Mouse (Mus musculus) right cerebral cortex, postnatal 25 days (tissue): ENCODE data around the gene Fxr2.
"Not testable (repeated sequence)": the region's sequence is repeated elsewhere in the genome, so short reads cannot be mapped to it uniquely, and the experiment has no call there.

Source experiments
- DNase-seq: peaks from one replicate; pipeline ENCODE4 v3.0.0; 2022

Fxr2 gene

DNA sequence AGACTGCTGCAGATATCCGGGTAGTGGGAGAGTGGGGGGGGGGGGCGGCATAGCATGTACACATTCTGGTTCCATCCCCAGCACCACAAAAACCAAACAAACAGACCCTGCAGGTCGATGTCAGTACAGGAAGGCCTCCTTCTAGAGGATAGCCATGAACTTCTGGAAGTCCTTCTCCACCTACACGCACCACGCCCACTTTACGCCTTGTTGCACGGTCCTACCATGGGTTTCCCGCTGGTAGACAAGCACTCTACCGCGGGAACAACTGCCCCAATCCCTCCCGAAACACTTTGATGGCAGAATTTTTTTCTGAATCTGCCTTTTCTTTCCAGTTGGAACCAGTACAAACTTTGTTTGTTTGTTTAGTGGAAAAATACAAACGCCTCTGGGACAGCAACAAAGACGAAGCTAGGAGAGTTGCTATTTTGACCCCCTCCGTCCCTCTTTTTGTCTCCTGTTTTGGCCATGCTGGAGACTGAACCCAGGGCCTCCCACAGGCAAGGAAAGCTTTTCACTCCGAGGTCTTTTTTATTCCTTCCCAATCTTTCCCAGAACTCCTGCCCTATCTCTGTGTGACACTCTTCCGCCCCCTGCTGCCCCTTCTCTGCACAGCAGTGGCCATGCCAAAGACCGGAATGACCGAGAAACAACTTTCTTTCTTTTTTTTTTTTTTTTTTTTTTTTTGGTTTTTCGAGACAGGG is 19.1 kb upstream of the Fxr2 start:
- DNase-seq, result peak; percentile 54

DNA sequence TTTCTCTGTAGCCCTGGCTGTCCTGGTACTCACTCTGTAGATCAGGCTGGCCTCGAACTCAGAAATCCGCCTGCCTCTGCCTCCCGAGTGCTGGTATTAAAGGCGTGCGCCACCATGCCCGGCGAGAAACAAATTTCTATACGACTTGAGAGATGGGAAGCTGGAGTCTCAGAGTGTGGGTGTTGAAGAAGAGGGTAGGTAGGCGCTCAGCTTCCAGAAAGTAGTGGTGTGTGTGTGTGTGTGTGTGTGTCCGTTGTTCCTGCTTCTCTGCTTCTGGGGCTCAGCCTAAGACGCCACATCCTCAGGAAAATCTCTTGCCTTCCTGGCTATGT is 18.6 kb upstream of the Fxr2 start:
- not testable (repeated sequence) for DNase-seq

DNA sequence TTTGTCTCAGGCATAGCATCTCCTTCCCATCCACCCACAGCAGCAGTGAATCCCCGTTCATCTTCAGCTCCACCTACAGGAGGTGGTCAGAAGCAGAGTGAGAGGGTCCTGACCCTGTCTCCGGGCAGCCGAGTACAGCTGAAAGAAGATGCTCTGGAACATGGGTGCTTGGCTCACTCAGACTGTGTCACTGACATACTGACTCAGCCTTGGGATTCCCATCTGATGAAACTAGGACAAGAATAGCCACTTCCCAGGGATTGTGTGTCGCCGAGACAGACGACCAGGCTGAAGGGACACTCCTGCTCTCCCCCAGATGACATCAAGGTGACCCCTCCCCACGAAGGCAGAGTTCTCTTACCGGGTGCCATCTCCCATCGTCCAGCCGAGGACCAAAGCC is 16.0 kb upstream of the Fxr2 start:
- DNase-seq, result no peak

DNA sequence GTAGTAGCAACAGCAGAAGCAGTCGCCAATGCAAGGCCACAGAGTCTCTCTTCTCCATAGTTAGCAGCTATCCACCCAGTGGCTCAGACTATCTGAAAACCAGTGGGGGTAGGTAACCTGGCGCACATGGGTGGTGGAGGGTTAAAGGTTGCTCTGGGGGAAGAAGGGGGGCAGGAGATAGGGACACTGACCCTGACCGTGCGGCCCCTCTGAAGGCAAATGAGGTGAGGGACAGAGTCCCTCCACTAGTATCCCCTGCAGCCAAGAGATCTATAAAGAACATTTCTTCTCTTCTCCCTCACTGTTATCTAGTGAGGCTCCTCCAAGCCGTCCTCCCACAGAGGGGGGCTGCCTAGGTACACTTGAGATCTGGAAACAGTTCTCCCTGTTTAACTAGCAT is 15.0 kb upstream of the Fxr2 start, which contains the start of gene Shbg:
Gene Shbg, minus strand, starts transcription at position 101 of the 400 bp plus-strand sequence.
- no peak for DNase-seq

DNA sequence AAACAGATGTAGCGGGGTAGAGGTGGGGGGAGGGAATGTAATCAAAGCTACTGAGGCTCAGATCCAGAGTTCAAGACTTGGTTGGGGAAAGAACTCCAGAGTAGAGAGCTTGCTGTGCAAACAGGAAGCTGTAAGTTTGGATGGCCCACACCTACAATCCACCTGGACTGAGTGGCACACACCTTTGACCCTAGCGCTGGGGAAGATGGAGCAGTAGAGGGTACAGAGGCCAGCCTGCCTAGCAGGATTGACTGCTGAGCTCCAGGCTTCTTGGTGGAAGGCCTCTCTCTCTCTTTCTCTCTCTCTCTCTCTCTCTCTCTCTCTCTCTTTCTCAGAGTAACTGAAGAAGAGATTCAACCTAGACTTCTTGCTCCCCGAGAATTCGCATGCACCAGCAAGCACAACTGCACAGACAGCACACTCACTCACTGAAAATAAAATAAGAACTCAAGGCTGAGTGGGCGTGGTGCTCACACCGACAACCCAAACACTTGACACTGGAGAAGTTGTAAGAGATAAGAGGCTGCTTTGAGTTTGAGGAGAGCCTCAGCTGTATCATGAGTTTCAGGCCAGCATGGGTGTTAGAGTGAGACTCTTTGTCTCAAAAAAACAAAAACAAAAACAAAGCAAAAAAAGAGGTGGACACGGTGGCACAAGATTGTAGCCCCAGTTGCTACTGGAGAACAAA is 12.3 kb upstream of the Fxr2 start:
- DNase-seq, result no peak

DNA sequence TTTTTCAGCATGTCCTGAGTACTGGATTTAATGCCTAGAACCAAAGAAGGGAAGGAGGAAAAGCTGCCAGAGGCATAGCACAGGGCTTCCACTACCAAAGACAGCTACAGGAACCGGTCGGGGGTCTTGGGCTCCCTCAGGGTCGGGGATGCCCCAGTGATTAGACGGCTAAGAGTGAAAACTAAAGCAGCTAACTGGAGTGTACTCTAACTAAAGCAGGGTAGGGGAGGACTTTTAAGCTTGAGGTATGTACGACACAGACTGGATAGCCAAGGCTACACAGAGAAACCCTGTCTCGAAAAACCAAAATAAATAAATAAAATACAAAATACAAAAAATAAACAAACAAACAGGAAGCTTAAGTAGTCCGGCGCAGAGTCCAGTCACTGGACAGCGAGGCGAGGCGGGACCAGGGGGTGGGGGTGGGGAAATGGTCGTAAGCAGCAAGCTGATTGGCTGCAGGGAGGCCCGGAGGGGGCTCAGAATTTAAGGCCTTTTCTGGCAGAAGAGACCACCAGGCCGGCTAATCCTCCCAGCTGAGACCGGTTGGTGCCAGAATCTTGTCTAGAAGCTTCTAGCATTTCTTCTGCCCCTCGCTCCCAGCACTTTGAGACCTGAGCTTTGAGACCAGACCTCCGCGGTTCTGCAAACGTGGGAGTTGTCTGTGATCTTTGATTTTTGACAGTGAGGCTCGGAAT is 11.1 kb upstream of the Fxr2 start, which contains the start of gene Sat2:
Gene Sat2, plus strand, starts transcription at position 454 of the 698 bp plus-strand sequence.
- no peak for DNase-seq

DNA sequence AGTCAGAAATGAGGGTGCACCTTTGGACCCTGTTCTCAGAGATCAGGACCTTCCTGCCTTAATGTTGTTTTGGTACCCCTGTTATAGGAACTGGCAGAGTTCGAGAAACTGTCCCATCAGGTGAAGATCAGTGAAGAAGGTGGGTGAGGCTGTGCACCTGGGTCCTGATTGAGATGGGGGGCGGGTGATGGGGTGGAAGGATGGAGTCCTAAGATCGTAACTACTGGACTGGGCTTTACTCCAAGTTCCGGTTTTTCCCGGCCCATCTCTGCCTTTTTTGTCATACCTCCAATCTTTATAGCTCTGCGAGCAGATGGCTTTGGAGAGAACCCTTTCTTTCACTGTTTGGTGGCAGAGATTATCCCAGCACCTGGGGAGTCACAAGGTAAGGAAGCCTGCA is 10.4 kb upstream of the Fxr2 start:
- no peak for DNase-seq

DNA sequence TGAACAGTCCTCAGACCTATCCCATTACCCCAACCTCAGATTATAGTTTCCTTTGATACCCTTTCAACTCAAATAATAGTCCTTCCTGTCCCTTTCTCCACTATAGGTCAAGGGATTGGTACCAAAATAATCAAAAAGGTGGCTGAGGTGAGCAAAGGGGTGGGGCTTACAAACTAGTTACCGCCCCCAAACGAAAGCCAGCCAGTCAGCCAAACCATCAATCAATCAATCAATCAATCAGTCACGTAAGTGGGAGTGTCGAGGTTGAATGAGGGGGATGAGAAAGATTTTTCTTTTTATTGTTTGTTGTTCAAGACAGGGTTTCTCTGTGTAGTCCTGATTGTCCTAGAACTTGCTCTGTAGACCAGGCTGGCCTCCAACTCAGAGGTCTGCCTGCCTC is 9.8 kb upstream of the Fxr2 start:
- no peak for DNase-seq

DNA sequence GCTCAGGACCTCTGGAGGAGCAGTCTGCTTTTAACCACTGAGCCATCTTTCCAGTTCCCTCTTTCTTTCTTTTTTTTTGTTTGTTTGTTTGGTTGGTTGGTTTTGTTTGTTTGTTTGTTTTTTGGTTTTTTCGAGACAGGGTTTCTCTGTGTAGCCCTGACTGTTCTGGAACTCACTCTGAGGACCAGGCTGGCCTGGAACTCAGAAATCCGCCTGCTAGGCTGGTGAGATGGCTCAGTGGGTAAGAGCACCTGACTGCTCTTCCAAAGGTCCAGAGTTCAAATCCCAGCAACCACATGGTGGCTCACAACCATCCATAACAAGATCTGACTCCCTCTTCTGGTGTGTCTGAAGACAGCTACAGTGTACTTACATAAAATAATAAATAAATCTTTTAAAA is 8.5 kb upstream of the Fxr2 start:
- DNase-seq, result not testable (repeated sequence)

DNA sequence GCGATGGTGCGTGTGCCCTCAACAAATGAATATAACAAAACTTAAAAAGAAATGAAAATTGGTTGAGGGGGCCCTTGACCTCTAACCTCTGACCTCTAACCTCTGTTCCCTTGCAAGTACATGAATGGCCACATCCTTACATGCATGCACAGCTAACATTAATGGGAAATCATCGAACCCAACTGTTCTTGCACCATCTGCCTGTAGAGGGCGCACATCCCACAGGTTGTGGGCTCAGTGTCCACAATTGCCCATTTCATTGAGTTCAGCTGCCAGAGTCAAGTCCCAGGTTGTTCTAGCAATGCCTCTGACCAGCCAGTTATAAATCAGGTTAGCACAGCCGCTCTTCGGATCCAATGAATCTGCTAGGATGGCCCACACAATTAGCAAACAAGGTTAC is 4.5 kb upstream of the Fxr2 start:
- peak; percentile 53 for DNase-seq

DNA sequence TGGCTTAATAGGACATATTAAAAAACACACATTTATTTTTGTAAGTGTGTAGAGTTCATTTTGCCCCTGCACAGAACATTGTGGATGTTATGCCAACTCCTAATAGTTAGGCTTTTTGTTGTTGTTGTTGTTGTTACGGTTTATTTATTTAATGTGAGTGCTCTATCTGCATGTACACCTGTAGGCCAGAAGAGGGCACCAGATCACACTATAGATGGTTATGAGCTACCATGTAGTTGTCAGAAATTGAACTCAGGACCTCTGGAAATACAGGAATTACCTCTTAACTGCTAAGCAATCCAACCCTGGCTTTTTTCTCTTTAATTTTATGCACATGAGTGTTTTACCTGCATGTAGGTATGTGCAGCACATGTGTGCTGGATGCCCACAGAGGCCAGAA is 3.0 kb upstream of the Fxr2 start:
- no peak for DNase-seq

DNA sequence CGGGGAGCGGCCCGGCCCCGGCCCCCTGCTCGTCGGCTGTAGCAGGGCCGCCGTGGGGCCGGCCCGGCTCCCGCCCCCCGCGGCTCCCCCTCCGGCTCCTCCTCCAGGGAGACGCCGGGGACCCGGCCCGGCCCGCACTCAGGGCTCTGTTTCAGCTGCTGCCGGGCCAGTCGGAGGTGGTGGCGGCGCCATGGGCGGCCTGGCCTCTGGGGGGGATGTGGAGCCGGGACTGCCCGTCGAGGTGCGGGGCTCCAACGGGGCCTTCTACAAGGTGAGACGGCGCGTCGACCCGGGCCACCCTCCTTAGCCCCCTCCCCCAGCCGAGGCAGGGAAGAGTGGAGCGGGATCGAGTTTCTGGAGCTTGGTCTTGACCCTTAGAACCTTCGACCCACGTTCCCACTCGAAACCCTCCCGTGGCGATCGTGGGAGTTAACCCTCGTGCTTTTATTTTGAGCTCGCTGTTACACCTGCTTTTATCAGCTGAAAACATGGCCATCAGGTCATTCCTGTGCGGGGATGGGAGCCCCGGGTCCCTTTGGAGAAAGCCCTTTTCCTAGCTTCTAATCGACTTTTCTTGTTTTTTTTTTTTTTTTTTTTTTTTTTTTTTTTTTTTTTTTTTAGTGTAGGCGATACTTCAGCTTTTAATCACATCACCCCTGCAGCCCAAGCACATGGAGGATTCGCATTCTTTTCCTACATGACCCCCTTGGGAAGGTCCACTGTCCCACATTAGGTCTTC is 507 bp downstream of the Fxr2 start:
- no peak for DNase-seq

DNA sequence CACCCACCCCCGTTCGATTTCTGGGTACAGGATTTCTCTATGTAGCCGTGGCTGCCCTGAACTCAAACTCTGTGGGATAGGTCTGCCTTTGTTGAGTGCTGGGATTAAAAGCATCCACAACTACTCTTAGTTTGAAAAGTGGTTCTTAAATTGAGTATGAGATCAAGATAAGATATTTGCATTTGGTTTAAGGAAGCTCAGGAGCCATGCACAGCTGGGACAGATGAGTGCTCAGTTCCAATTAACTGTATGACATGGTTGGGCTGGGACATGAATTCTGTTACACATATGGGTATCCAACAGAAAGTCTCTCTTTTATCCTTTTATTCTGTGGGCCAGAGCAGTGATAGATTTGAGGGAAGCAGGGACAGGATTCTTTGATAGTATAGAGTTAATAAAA is 2.7 kb downstream of the Fxr2 start:
- no peak for DNase-seq

DNA sequence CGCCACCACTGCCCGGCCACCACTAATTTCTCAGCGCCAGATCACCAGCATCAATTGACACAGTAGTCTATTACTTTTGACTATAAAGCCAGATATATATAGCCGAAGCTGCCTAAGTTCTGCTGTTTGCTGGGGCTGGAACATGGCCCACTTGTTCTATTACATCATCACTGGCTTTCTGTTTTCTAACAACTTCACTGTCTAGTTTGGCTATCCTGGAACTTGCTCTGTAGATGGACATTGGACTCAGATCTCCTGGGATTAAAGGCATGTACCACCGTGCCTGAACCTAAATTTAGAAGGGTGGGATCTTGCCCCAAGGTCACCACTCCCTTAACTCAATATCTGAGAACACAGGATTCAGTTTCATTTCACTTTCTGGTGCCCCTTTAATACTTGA is 13.1 kb downstream of the Fxr2 start:
- no peak for DNase-seq

DNA sequence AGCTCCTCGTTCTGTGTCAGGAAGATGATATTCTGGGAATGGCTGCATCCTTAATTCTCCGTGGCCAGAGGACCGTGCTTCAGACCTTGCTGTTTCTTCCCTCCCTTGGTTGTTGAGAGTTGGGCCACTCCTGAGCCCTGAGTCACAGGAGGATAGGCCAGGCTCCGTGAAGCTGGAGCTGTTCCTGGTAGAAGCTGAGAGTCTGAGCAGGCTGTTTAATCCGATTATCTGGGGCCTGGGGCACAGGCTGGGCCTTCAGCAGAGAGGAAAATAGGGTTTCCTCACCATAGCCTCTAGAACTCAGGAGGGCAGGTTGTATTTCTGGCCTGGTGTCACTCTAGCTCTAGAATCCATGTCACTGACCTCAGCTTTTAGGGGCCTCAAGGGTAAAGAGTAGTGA is 20.6 kb downstream of the Fxr2 start:
- no peak for DNase-seq

DNA sequence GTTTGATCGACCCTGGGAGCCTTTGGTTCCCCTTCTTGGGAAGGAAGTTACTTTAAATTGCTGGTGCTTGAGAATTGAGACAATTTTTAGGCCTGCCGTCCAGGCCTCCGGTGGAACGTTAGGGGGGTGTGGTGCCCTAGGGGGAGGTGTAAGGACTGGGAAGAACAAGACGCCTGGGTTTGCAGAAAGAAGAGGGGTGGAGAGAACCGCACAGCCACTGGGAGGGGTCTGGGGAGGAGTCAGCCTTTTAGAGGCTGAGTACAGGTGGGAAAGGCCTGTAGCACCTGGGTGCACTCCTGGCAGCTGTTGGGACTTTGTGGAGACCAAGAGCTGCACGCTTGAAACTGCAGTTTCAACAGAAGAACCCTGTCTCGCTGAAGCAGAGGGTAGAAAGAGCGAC is 22.0 kb downstream of the Fxr2 start:
- DNase-seq, result no peak

DNA sequence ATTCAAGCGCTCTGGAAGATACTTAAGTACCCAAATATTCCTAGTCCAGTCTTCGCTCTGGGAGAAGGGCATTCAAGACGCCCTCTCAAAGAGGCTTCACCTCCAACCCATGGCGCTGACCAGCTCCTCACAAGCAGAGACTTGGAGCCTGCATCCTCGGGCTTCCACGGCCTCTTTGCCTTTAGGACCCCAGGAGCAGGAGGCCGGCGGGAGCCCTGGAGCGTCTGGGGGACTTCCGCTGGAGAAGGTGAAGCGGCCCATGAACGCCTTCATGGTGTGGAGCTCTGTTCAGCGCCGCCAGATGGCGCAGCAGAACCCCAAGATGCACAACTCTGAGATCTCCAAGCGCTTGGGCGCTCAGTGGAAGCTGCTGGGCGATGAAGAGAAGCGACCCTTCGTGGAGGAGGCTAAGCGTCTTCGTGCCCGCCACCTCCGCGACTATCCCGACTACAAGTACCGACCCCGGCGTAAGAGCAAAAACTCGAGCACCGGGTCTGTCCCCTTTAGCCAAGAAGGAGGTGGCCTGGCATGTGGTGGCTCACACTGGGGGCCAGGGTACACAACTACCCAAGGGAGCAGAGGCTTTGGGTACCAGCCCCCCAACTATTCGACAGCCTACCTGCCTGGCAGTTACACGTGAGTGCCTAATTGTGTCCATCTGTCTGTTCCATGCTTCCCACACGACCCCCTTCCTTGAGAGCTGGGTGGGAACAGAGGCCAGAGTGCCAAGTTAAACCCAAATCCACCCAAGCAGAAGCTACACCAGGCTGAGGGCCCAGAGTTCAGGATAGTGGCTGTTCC is 22.7 kb downstream of the Fxr2 start, which contains the start of gene Sox15:
Gene Sox15, plus strand, starts transcription at position 51 of the 801 bp plus-strand sequence.
- DNase-seq, result peak; percentile 74

DNA sequence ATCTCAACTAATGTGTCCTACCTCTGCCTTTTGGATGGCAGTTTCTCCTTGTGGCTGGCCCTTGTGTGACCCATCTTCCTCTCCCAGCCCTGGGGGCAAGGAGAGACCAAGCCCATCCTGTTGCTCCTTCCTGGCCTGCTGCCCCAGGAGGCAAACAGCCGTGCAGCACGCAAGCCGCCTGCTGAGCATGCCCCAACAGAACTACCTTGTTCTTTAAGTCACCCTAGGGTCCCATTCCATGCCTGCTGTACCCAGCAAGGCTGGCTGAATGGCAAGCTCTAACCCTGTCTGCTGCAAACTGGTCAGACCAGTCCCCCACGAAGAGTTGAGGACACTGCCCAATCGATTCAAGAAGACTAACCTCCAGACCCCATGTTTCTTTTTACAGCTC is 23.3 kb downstream of the Fxr2 start:
- DNase-seq, result no peak

DNA sequence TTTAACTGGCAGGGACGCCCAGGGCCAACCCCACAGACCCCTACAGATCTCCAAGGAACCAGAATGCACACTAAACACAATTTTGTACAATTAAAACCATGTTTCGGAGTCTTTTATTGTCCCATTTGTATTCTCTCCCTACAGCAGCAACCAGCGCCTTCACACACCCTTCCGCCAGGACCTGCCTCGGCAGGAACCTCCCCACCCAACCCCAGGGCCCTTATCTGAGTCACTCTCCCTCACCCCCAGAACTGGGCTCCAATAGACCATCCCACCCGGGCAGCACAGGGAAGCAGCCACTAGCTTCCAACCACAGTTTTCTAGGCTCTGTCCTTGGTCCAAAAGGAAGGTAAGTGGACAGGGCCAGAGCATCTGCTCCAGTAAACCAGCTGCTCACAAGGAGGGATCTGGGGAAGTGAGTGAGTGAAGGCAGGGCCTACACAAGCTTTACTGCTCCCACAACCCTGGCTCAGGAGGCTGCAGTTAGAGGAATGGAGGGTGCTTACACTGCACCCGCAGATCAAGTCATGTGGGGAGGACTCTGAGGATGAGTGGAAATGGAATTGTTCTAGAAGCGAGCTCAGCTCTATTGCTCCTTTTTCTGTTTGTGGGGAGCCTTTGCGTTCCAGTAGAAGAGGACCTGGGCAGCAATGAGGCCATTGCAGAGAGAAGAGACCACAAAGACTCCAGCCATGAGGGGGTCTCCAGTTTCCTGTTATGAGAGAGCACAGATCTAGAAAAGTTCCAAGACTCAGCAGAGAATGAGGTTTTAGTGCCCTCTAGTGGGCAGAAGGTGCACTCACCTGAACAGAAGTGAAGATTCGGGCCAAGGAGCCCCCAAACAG is 24.0 kb downstream of the Fxr2 start:
- no peak for DNase-seq

DNA sequence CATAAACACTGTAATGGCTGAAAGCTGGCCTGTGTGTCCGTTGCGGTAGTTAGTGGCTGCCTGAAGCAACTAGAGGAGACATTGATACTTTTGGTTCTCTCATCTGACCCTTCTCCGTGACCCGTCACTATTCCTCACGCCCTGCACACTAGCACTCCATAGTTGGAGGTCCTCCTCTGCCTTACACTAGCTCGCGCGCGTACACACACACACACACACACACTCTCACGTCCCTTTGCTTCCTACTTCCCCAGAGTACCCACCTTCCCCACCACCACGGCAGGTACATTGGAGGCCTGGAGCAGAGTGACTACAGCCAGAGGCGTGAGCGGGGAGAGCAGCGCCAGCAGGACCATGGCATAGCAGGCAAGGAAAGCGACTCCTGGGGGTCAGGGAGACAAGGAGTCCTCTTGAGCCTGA is 24.7 kb downstream of the Fxr2 start:
- DNase-seq, result no peak

DNA sequence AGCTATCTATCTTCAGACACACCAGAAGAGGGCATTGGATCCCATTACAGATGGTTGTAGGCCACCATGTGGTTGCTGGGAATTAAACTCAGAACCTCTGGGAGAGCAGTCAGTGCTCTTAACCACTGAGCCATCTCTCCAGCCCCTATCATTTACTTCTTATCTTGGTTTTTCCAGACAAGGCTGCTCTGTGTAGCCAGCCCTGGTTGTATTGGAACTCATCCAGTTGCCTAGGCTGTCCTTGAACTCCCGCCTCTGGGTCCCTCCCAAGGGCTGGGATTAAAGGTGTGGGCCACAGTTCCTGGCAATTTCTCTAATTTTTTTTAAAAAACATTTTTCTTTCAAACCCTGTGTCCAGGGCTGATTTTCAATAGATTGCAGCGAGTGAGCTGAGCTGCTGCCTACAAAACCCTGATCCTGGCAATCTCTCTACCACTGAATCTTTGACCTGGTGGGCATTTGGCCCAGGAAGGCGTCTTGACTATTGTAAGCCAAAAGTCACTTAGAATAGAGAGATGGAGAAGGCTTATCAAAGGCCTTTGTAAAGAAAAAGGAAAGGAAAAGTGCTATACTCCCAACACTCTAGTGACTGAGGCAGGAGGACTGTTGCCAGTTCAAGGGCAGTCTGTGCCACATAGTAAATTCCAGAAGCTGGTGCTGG is 28.6 kb downstream of the Fxr2 start:
- no peak for DNase-seq
